Mouse (Mus musculus): ENCODE data around the gene Sugct. TPM values are rescaled to one million over a fixed set of nuclear protein-coding genes. Genes with fewer than 3 reads are reported as not detected.

Sugct gene
- polyA plus RNA-seq, 1 experiment from 2014 or later = 17.3 TPM

DNA sequence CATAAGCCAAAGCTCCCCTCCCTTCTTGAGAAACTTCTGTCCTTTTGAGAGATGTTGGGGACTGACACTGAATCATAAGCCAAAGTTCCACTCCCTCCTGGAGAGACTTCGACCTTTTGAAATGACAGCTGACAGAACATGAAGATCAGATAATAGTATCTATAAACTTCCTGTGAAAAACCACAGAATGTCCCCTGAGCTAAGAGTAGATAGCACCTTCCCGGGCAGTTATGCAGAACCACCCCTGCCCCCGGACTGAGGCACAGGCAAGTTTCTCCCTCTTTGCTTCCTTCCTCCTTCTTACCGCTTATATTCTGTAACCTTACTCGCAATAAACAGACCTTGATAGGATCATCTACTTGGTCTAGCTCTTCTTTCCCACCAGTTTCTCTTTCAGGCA, 68.2 kb downstream of the Sugct start:
- H3K27ac ChIP-seq (ENCODE audit: low read depth, low read length) = no peak overlapping the region

DNA sequence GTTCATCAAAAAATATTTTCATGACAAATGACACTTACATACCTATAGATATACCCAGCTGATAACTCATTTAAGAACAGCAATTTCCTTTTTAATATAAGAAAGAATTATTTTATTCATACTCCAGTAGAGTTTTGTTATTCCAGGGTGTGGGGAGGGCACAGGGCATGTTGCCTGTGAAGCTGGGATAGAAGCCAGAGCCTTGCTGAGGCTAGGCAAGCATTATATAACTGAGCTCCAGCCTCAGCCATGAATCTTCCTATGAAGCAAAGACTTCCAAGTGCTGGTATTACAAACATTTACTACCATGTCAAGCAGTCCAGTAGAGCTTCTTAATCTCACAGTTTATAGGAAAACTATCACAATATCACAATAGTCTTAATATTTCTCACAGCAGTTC, 70.4 kb downstream of the Sugct start:
- H3K27me3 ChIP-seq (replicated peaks; ENCODE audit: control insufficient read depth, insufficient read depth, low read length) = no peaks in the 10 kb centered on the region
- no peak for TF ChIP-seq CTCF (IDR thresholded peaks at IDR 0.05; ENCODE audit: low read depth)
- H3K4me1 ChIP-seq (replicated peaks; ENCODE audit: control insufficient read depth, insufficient read depth, low read length) = no peaks in the 10 kb centered on the region
- H3K9ac ChIP-seq (ENCODE audit: low read depth, low read length) = no peak overlapping the region
- H3K9me3 ChIP-seq (ENCODE audit: control insufficient read depth) = no peaks in the 10 kb centered on the region
- H3K36me3 ChIP-seq (ENCODE audit: control insufficient read depth, insufficient read depth) = no peaks in the 10 kb centered on the region
- H3K4me3 ChIP-seq (ENCODE audit: low read depth, low read length) = no peak overlapping the region
- no peak for ATAC-seq
- no peak overlapping the region for H3K27ac ChIP-seq (ENCODE audit: low read depth, low read length)
- no peak overlapping the region for H3K4me2 ChIP-seq (replicated peaks; ENCODE audit: low read depth)

More for the DNA sequence above, 68.2 kb downstream of the Sugct start:
- Histone ChIP-seq H3K4me1 (replicated peaks; ENCODE audit: control insufficient read depth, insufficient read depth, low read length) (no peaks in the 10 kb centered on the region), H3K4me3 (ENCODE audit: low read depth, low read length) (no peak overlapping the region), H3K9me3 (ENCODE audit: control insufficient read depth) (no peaks in the 10 kb centered on the region), H3K4me2 (replicated peaks; ENCODE audit: low read depth) (no peak overlapping the region), H3K27me3 (replicated peaks; ENCODE audit: control insufficient read depth, insufficient read depth, low read length) (no peaks in the 10 kb centered on the region), H3K36me3 (ENCODE audit: control insufficient read depth, insufficient read depth) (no peaks in the 10 kb centered on the region), H3K9ac (ENCODE audit: low read depth, low read length) (no peak overlapping the region)
- 0 out of 2 replicates have a peak, but pooled peaks have one; percentile 31 for ATAC-seq
- no peak for TF ChIP-seq CTCF (IDR thresholded peaks at IDR 0.05; ENCODE audit: low read depth)
- 73% methylated on average over 5 of the region's 5 CpGs for WGBS

- ATAC-seq = no peak
- H3K9me3 ChIP-seq (ENCODE audit: control insufficient read depth) = no peaks in the 10 kb centered on the region
- 76% methylated on average over 1 of the region's 1 CpGs for WGBS
- H3K4me2 ChIP-seq (replicated peaks; ENCODE audit: low read depth) = no peak overlapping the region
- H3K4me1 ChIP-seq (replicated peaks; ENCODE audit: control insufficient read depth, insufficient read depth, low read length) = no peaks in the 10 kb centered on the region
- TF ChIP-seq CTCF (IDR thresholded peaks at IDR 0.05; ENCODE audit: low read depth) = no peak
- H3K27me3 ChIP-seq (replicated peaks; ENCODE audit: control insufficient read depth, insufficient read depth, low read length) = no peaks in the 10 kb centered on the region
- H3K27ac ChIP-seq (ENCODE audit: low read depth, low read length) = no peak overlapping the region
- H3K4me3 ChIP-seq (ENCODE audit: low read depth, low read length) = no peak overlapping the region
- no peak overlapping the region for H3K9ac ChIP-seq (ENCODE audit: low read depth, low read length)
- no peaks in the 10 kb centered on the region for H3K36me3 ChIP-seq (ENCODE audit: control insufficient read depth, insufficient read depth)
These were observed 89.1 kb downstream of the Sugct start for GRCm38 (mm10) chr13:17606217-17606616.

DNA sequence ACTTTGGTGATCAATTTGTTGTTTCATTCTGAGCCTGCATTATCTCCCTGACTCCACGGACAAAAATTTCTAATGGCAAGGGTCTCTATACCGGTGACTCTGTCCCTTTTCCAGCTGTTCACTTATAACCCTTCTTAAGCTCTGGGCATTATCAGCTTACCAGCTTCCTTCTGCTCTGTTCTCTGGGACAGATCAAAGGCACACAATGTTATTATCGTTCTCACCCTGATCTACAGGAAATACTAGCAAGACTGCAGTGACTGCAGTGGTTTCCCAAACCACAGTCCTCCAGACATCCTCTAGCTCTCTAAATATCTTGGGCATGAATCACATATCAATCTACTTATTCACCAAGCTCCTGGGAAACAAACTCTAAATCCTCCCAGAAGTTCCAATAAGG, 90.7 kb downstream of the Sugct start:
- 62% methylated on average over 3 of the region's 3 CpGs for WGBS
- ATAC-seq = no peak
- TF ChIP-seq CTCF (IDR thresholded peaks at IDR 0.05; ENCODE audit: low read depth) = no peak
- H3K9me3 ChIP-seq (ENCODE audit: control insufficient read depth) = no peaks in the 10 kb centered on the region
- no peak overlapping the region for H3K4me2 ChIP-seq (replicated peaks; ENCODE audit: low read depth)
- H3K4me3 ChIP-seq (ENCODE audit: low read depth, low read length) = no peak overlapping the region
- H3K36me3 ChIP-seq (ENCODE audit: control insufficient read depth, insufficient read depth) = no peaks in the 10 kb centered on the region
- no peak overlapping the region for H3K27ac ChIP-seq (ENCODE audit: low read depth, low read length)
- no peaks in the 10 kb centered on the region for H3K27me3 ChIP-seq (replicated peaks; ENCODE audit: control insufficient read depth, insufficient read depth, low read length)
- no peak overlapping the region for H3K9ac ChIP-seq (ENCODE audit: low read depth, low read length)
- H3K4me1 ChIP-seq (replicated peaks; ENCODE audit: control insufficient read depth, insufficient read depth, low read length) = no peaks in the 10 kb centered on the region

DNA sequence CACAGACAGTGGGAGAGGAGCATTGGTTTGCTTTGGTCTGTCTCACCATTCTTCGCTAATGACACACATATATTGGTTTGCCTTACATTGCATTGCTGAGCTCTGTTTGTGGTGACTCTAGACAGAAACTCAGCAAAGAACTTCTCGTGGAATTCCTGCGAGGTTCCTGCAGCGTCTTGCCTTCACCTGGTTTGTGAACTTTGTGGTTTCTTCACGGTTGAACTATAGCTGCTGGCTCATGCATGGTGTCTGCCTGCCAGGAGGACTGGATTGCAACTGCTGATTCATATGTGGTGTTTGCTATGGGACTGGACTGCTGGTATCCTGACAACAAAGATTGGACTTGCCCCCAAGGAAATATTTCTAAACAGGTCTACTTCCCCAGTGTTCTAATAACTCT, 91.6 kb downstream of the Sugct start:
- WGBS = 92% methylated on average over 5 of the region's 5 CpGs
- H3K4me1 ChIP-seq (replicated peaks; ENCODE audit: control insufficient read depth, insufficient read depth, low read length) = no peaks in the 10 kb centered on the region
- H3K27me3 ChIP-seq (replicated peaks; ENCODE audit: control insufficient read depth, insufficient read depth, low read length) = no peaks in the 10 kb centered on the region
- no peak overlapping the region for H3K27ac ChIP-seq (ENCODE audit: low read depth, low read length)
- H3K4me2 ChIP-seq (replicated peaks; ENCODE audit: low read depth) = no peak overlapping the region
- H3K9ac ChIP-seq (ENCODE audit: low read depth, low read length) = no peak overlapping the region
- no peak for ATAC-seq
- H3K36me3 ChIP-seq (ENCODE audit: control insufficient read depth, insufficient read depth) = no peaks in the 10 kb centered on the region
- TF ChIP-seq CTCF (IDR thresholded peaks at IDR 0.05; ENCODE audit: low read depth) = no peak
- no peak overlapping the region for H3K4me3 ChIP-seq (ENCODE audit: low read depth, low read length)
- no peaks in the 10 kb centered on the region for H3K9me3 ChIP-seq (ENCODE audit: control insufficient read depth)

GRCm38 (mm10) chr13:17585267-17585913, 110.0 kb downstream of the Sugct start:
- no peak overlapping the region for H3K27ac ChIP-seq (ENCODE audit: low read depth, low read length)
- H3K4me2 ChIP-seq (replicated peaks; ENCODE audit: low read depth) = no peak overlapping the region
- no peaks in the 10 kb centered on the region for H3K27me3 ChIP-seq (replicated peaks; ENCODE audit: control insufficient read depth, insufficient read depth, low read length)
- TF ChIP-seq CTCF (IDR thresholded peaks at IDR 0.05; ENCODE audit: low read depth) = no peak
- H3K9ac ChIP-seq (ENCODE audit: low read depth, low read length) = no peak overlapping the region
- no peaks in the 10 kb centered on the region for H3K36me3 ChIP-seq (ENCODE audit: control insufficient read depth, insufficient read depth)
- no peak overlapping the region for H3K4me3 ChIP-seq (ENCODE audit: low read depth, low read length)
- H3K9me3 ChIP-seq (ENCODE audit: control insufficient read depth) = no peaks in the 10 kb centered on the region
- ATAC-seq = no peak
- no peaks in the 10 kb centered on the region for H3K4me1 ChIP-seq (replicated peaks; ENCODE audit: control insufficient read depth, insufficient read depth, low read length)
- 27% methylated on average over 3 of the region's 3 CpGs for WGBS

- Histone ChIP-seq H3K9ac (ENCODE audit: low read depth, low read length) (no peak overlapping the region), H3K27me3 (replicated peaks; ENCODE audit: control insufficient read depth, insufficient read depth, low read length) (no peaks in the 10 kb centered on the region), H3K4me3 (ENCODE audit: low read depth, low read length) (no peak overlapping the region), H3K4me1 (replicated peaks; ENCODE audit: control insufficient read depth, insufficient read depth, low read length) (no peaks in the 10 kb centered on the region), H3K4me2 (replicated peaks; ENCODE audit: low read depth) (no peak overlapping the region), H3K36me3 (ENCODE audit: control insufficient read depth, insufficient read depth) (no peaks in the 10 kb centered on the region), H3K27ac (ENCODE audit: low read depth, low read length) (no peak overlapping the region), H3K9me3 (ENCODE audit: control insufficient read depth) (no peaks in the 10 kb centered on the region)
- peak; percentile 75 for TF ChIP-seq CTCF (IDR thresholded peaks at IDR 0.05; ENCODE audit: low read depth)
- no peak for ATAC-seq
These were observed 110.5 kb downstream of the Sugct start for GRCm38 (mm10) chr13:17584804-17585203.
